Mouse (Mus musculus): ENCODE data around the gene Camkv.

DNA sequence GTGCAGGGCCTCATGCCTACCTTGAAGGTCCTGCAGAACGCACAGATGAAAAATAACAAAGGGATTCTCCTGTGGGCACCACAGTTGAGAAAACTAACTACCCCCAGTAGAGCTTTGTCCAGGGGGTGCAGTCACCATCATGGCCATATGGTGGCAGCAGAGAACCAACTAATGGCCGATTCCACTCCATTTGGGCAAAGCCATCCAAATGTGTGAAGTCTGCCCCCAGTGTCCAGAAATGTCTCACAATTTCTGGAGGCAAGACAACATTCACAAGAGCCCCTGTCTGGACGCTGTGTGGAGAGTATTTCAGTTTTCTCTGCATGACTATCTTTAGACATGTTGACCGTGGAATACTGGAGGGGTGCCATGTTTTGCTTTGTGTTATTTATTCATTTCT lies 30.7 kb upstream of the Camkv start:
- TF ChIP-seq TAL1 (IDR thresholded peaks at IDR 0.05; ENCODE audit: low read length) = no peak
- TF ChIP-seq GATA1 (IDR thresholded peaks at IDR 0.05; ENCODE audit: low read length) = no peak
